Mouse (Mus musculus) layer of hippocampus, postnatal 36 days (tissue): Measurements from ENCODE around the gene Olfr1253. TPM values are rescaled to one million over a fixed set of nuclear protein-coding genes. Genes with fewer than 3 reads are reported as not detected.

Experiments
- DNase-seq, 2 experiments: peaks; one replicate each; pipeline ENCODE4 v3.0.0; 2022
- total RNA-seq, 2 experiments: library from RNA; stranded (reverse); gene quantifications; 2 replicates each; pipeline ENCODE4 v1.2.3; 2021

Gene Olfr1253
- total RNA-seq, result not detected

- DNase-seq, result no peak
Observed at GRCm38 (mm10) chr2:89756990-89757389, at the start of gene Olfr1253. TSS of gene Olfr1253 (minus strand) at chr2:89757090.

- DNase-seq, result no peak
Observed at GRCm38 (mm10) chr2:89799583-89799982, 42.7 kb upstream of the Olfr1253 start.

- no peak for DNase-seq
Observed at GRCm38 (mm10) chr2:89793519-89793918, 36.6 kb upstream of the Olfr1253 start, which contains the start of gene Olfr1254. TSS of gene Olfr1254 (minus strand) at chr2:89793619.

- DNase-seq, result no peak
Observed at GRCm38 (mm10) chr2:89724912-89725311, 32.0 kb downstream of the Olfr1253 start, which contains the start of gene Olfr1252. TSS of gene Olfr1252 (minus strand) at chr2:89725012.

Other genes with a start within 250 kb of the Olfr1253 start
- not detected for gene Olfr1243, start 225.6 kb downstream of the Olfr1253 start, total RNA-seq
- gene Olfr1245, start 178.6 kb downstream of the Olfr1253 start, total RNA-seq, result not detected
- gene Olfr1246, start 163.9 kb downstream of the Olfr1253 start, total RNA-seq, result not detected
- under 1 TPM; 0.08 to 0.10 TPM for gene Olfr1247, start 143.0 kb downstream of the Olfr1253 start, total RNA-seq
- gene Olfr1248, start 138.8 kb downstream of the Olfr1253 start, total RNA-seq, result not detected
- gene Olfr1249, start 122.1 kb downstream of the Olfr1253 start, total RNA-seq, result not detected
- under 1 TPM in 1 of 2 experiments, not detected in 1; 0.10 TPM for gene Olfr1250, start 95.6 kb downstream of the Olfr1253 start, total RNA-seq
- not detected for gene Olfr1251, start 85.2 kb downstream of the Olfr1253 start, total RNA-seq
- not detected for gene Olfr1252, start 32.1 kb downstream of the Olfr1253 start, total RNA-seq
- not detected for gene Olfr1254, start 36.5 kb upstream of the Olfr1253 start, total RNA-seq
- gene Olfr1255, start 55.0 kb upstream of the Olfr1253 start, total RNA-seq, result not detected
- gene Olfr1256, start 84.5 kb upstream of the Olfr1253 start, total RNA-seq, result under 1 TPM in 1 of 2 experiments, not detected in 1; 0.05 TPM
- not detected for gene Olfr48, start 91.1 kb upstream of the Olfr1253 start, total RNA-seq
- not detected for gene Olfr1257, start 121.3 kb upstream of the Olfr1253 start, total RNA-seq
- not detected for gene Olfr1258, start 170.2 kb upstream of the Olfr1253 start, total RNA-seq
- gene Olfr1259, start 191.6 kb upstream of the Olfr1253 start, total RNA-seq, result not detected
- gene Olfr1260, start 217.2 kb upstream of the Olfr1253 start, total RNA-seq, result not detected
- gene Olfr1261, start 234.1 kb upstream of the Olfr1253 start, total RNA-seq, result not detected
- not detected for gene Olfr1262, start 243.1 kb upstream of the Olfr1253 start, total RNA-seq